Mouse (Mus musculus) bone marrow, adult 2 months (tissue): ENCODE measurements around the gene Pdia5. TPM values are rescaled to one million over a fixed set of nuclear protein-coding genes. Genes with fewer than 3 reads are reported as not detected.
A peak's percentile ranks its signal among the peaks of the same experiment; 100 is the strongest.

Experiments
- H3K27ac ChIP-seq: fragments of 200-500 bp; 2 replicates; pipeline ENCODE4 v1.5.1; 2012; ENCODE audit warnings: low read depth, mild to moderate bottlenecking, control low read depth, inconsistent platforms, low read length; ENCODE audit not compliant: control insufficient read depth, poor library complexity, insufficient read depth
- H3K4me1 ChIP-seq: fragments of 200-500 bp; 2 replicates; pipeline ENCODE4 v1.6.1; 2011; ENCODE audit warnings: low read length; ENCODE audit not compliant: control insufficient read depth, insufficient read depth
- H3K4me3 ChIP-seq: fragments of 200-500 bp; replicated peaks from 2 replicates; pipeline ENCODE3; 2011; ENCODE audit warnings: mild to moderate bottlenecking, low read depth, low read length, control low read depth; ENCODE audit not compliant: control insufficient read depth
- CTCF ChIP-seq: fragments of 200-500 bp; IDR thresholded peaks from 2 replicates; pipeline ENCODE4 v1.5.1; 2011; ENCODE audit warnings: low read length, control low read depth; ENCODE audit not compliant: control insufficient read depth, insufficient read depth
- POLR2A ChIP-seq: fragments of 200-500 bp; IDR thresholded peaks from 2 replicates; pipeline ENCODE4 v1.6.1; 2011; ENCODE audit warnings: low read depth, mild to moderate bottlenecking, control low read depth, low read length, borderline replicate concordance; ENCODE audit not compliant: control insufficient read depth
- WGBS: fragments of 180-500 bp; shearing (Covaris S2); methylation state at CpG from one replicate; pipeline ENCODE4 v1.1.7; 2018; 5-methylcytosine and 5-hydroxymethylcytosine counted together
- polyA plus RNA-seq: library from polyadenylated mRNA; stranded (reverse); fragments of >200 nt; gene quantifications from 2 replicates; pipeline ENCODE4 v1.2.4, GENCODE M21; 2011; ENCODE audit warnings: low replicate concordance; ENCODE audit not compliant: missing spikeins, insufficient read depth, insufficient read length

Pdia5 gene
- polyA plus RNA-seq, 1 experiment, result 6.6 TPM

DNA sequence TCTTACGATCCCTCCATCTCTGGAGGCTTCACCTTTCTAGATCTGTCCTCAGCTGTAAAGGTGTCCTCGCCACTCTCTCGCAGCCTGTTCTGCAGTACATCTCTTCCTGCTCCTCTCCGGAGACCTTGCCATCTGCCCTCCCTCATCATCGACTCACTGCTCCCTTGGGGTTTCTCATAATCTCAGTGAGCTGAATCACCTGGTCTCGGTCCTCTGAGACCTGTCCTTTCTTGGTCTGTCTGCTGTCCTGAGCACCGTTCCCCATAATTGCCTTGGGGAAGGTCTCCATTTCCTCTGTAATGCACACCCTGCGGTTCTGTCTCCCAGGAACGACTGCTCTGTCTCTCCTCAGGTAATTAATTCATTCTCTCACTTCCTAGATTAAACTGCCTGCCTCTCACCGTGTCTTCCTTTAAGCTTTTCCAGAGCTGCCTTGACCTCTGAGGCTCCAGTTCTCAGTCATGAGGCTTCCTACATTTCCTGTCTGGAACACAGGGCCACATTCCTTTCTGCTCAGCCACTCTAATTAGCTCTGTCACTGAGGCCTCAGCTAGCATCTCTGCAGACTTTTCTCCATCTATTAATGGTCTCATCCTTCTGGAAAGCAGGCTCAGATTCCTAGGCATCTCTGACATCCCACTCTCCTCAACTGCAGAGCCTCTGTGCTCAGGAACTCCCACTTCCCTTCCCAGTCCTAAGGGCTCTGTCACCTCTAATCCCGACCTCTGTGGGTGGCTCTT, 18.8 kb upstream of the Pdia5 start:
- WGBS, result 57% methylated on average over 11 of the region's 11 CpGs
- Histone ChIP-seq H3K27ac (no peak overlapping the region), H3K4me1 (no peaks in the 10 kb centered on the region), H3K4me3 (no peak overlapping the region)
- TF ChIP-seq POLR2A (no peak), CTCF (no peak)

DNA sequence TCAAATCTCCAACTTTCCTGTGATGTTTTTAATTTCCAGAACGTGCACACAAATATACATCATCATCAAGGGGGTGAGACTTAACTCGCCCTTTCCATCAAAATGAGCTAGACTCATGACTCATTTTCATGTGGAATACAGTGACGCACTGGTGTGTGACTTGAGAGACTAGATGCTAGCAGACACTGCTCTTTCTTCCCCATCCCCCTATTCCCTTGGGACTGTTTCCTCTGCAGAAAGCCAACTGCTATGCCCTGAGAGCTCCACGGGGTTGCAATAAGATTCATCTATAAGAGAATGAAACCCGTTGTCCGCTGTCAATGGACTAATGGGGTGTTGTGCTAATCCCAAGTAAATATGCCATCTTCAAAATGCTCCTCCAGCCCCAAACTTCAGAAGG, 17.9 kb upstream of the Pdia5 start:
- no peak overlapping the region for H3K27ac ChIP-seq
- H3K4me1 ChIP-seq, result no peaks in the 10 kb centered on the region
- WGBS, result 75% methylated on average over 6 of the region's 6 CpGs
- TF ChIP-seq CTCF (no peak), POLR2A (no peak)
- no peak overlapping the region for H3K4me3 ChIP-seq

DNA sequence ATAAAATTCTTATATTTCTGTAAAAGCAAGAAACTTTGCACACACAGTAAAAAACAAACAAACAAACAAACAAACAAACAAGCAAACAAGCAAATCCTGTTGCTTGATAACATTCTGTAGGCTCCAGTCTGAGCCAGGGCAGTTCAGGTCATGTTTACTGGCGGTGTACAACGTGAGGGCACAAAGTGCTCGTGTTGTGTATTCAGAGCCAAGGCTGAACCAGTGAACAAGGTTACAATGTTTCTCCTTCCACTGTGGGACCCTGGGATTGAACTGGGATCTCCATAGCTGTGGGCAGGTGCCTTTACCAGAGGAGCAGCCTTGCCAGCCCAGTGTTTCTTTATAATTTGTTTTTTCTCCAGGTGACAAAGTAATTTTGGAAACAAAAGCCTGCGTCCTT, 15.1 kb upstream of the Pdia5 start:
- H3K4me3 ChIP-seq, result no peak overlapping the region
- TF ChIP-seq POLR2A (no peak), CTCF (no peak)
- no peak overlapping the region for H3K27ac ChIP-seq
- WGBS, result 80% methylated on average over 4 of the region's 4 CpGs
- no peaks in the 10 kb centered on the region for H3K4me1 ChIP-seq

DNA sequence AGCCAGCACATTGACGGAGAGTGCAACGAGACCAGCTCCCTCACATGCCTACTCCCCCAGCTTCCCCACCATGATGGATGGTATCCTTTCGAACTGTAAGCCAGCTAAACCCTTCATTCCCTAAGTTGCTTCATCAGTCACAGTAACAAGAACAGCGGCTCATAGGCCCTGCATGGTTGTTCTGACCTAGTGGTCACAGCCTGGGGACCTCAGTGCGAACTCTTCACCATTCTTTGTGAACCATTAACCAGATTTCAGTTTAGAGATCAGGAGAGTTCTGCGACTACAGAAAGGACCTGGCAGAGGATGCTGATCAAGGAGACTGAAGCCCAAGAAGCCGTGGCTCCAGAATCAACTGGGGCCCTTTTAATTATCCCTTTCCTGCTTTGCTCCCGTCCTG, 13.6 kb upstream of the Pdia5 start:
- no peak overlapping the region for H3K4me3 ChIP-seq
- no peaks in the 10 kb centered on the region for H3K4me1 ChIP-seq
- no peak overlapping the region for H3K27ac ChIP-seq
- TF ChIP-seq CTCF (no peak), POLR2A (no peak)
- 84% methylated on average over 8 of the region's 8 CpGs for WGBS

DNA sequence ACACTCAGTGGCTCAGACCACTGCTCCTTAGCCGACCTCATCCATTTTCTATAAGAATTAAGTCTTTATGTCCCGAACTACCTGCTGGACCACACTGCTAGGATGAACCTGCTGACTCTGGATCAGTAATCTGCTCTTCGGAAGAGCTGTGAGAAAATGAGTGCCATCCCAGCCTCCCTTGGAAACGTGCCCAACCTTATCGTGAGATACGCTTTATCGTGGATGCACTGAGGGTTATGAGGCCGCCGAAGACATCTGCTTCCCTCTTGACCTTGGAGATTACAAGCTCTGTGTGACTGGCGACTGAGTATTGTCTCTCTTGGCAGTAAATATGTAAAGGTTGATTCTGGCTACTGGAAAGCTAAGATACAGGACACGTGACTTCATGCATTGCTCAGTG, 11.8 kb upstream of the Pdia5 start:
- Histone ChIP-seq H3K4me1 (no peaks in the 10 kb centered on the region), H3K27ac (no peak overlapping the region), H3K4me3 (no peak overlapping the region)
- TF ChIP-seq CTCF (no peak), POLR2A (no peak)
- 87% methylated on average over 11 of the region's 11 CpGs for WGBS

DNA sequence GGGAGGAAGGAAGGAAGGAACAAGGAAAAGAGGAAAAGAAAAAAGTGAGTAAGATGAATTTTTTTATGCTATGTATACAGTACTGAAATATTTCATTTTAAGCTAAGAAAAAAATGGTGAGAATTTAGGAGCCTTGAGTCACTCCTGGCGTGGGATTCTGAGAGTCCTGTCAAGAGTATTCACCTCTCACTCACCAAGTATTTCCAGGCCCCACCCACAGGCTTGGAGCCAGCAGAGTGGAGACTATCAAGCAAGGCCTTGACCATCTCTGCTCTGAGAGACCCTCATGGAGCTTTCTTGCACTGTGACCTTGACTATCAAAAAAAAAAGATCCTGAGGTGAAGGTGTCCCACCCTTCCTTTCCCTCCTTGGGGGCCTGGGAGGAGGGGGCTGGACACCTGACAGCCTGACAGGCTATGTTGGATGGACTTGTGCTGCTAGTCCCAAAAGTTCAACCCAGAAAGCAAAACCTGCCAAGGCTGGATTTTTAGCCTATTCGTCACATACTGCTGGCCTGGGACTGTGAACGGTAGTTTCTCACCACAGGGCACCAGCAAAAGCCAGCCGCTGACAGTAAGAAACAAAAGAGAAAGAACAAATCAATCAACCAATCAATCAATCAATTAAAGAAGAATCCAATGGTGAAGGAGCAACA, 10.6 kb upstream of the Pdia5 start:
- TF ChIP-seq CTCF (no peak), POLR2A (no peak)

DNA sequence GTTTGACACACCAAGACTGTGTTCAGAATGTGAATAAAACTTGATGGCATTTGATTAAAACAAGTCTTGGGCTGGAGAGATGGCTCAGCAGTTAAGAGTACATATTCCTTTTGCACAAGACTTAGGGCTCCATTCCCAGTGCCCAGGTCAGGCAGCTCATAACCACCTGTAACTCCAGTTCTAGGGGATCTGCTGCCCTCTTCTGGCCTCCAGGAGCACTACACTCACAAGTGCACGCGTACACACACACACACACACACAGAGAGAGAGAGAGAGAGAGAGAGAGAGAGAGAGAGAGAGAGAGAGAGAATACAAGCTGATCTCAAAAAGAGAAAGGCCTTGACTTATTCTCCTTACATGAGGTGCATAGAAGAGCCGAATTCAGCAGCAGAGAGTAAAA, 9.7 kb upstream of the Pdia5 start:
- 83% methylated on average over 3 of the region's 3 CpGs for WGBS
- TF ChIP-seq CTCF (0 out of 2 replicates have a peak, but pooled peaks have one; percentile 4), POLR2A (no peak)
- Histone ChIP-seq H3K4me1 (no peaks in the 10 kb centered on the region), H3K27ac (no peak overlapping the region), H3K4me3 (no peak overlapping the region)

More for the DNA sequence above, 10.6 kb upstream of the Pdia5 start:
- no peaks in the 10 kb centered on the region for H3K4me1 ChIP-seq
- WGBS, result 86% methylated on average over 4 of the region's 4 CpGs
- H3K4me3 ChIP-seq, result no peak overlapping the region
- no peak overlapping the region for H3K27ac ChIP-seq

DNA sequence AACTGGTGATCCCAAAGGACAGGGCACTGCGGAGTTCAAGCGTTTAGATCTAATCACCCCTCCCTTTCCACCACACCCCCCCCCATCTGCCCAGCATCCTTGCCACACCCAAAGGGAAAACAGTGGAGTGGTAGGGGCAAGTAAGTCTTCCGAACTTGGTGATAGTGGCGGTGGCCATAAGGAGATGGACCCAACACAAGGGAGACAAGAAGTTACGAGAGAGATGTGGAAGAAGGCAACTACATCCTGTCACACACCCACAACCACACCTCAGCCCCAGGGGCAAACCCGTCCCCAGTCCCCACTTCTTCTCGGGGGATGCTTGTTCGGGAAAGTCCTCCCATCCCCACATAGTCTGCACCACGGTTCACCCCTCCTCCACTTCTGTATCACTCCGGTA, 880 bp downstream of the Pdia5 start:
- H3K4me1 ChIP-seq, result no peaks in the 10 kb centered on the region; the same call in 1 of the 2 replicates

More for the DNA sequence above, 880 bp downstream of the Pdia5 start:
- Histone ChIP-seq H3K4me3 (peak overlapping the region; percentile 47), H3K27ac (no peak overlapping the region)
- TF ChIP-seq POLR2A, result no peak
- no peak for TF ChIP-seq CTCF
- whole genome bisulfite sequencing, result 19% methylated on average over 10 of the region's 10 CpGs
